Mouse (Mus musculus) CH12.LX (cell line): Measurements from ENCODE around the gene Vhl. TPM values are rescaled to one million over a fixed set of nuclear protein-coding genes. Genes with fewer than 3 reads are reported as not detected.

Experiments
- DNase-seq: peaks from one replicate; pipeline ENCODE4 v3.0.0-alpha.2; 2013; ENCODE audit errors: extremely low read depth
- H3K27ac ChIP-seq: 2 replicates; pipeline ENCODE4 v1.5.1; 2012; ENCODE audit warnings: low read depth, mild to moderate bottlenecking, control low read depth, moderate library complexity; ENCODE audit not compliant: insufficient read depth
- H3K27me3 ChIP-seq: replicated peaks from 2 replicates; pipeline ENCODE3; 2012; ENCODE audit warnings: inconsistent platforms
- H3K36me3 ChIP-seq, 2 experiments: replicated peaks in 1 of 2; 2 replicates each; pipeline versions ENCODE3 to v1.6.1; 2012; ENCODE audit warnings: inconsistent platforms in 1 of 2, low read length in 1 of 2, mild to moderate bottlenecking in 1 of 2, mixed read lengths in 1 of 2, moderate library complexity in 1 of 2; ENCODE audit not compliant: control insufficient read depth in 1 of 2, insufficient read depth in 1 of 2
- H3K4me1 ChIP-seq, 2 experiments: 2 replicates each; pipeline ENCODE4 v1.6.1; 2012; ENCODE audit warnings: inconsistent platforms in 1 of 2, moderate library complexity in 1 of 2; ENCODE audit not compliant: insufficient read depth in 2 of 2, control insufficient read depth in 1 of 2
- H3K4me2 ChIP-seq: 2 replicates; pipeline ENCODE4 v1.6.1; 2012; ENCODE audit warnings: low read depth, mild to moderate bottlenecking, control low read depth; ENCODE audit not compliant: poor library complexity, insufficient read depth, severe bottlenecking
- H3K4me3 ChIP-seq, 3 experiments: fragments of 150-350 bp in 1 of 3; sonication (generic) in 1 of 3; replicated peaks in 1 of 3; 2 replicates each; pipeline versions ENCODE3 to v1.5.1; 2011 to 2012; ENCODE audit warnings: low read depth in 2 of 3, low read length in 2 of 3, mild to moderate bottlenecking in 2 of 3, moderate library complexity in 2 of 3, control low read depth in 1 of 3, improper control_type of control experiment in 1 of 3, inconsistent platforms in 1 of 3, mixed read lengths in 1 of 3; ENCODE audit not compliant: poor library complexity in 1 of 3
- H3K79me2 ChIP-seq: replicated peaks from 2 replicates; pipeline ENCODE4 v1.6.1; 2012; ENCODE audit warnings: mild to moderate bottlenecking, moderate library complexity; ENCODE audit not compliant: control insufficient read depth, poor library complexity, insufficient read depth, severe bottlenecking; ENCODE audit errors: extremely low read depth
- H3K9ac ChIP-seq: 2 replicates; pipeline ENCODE4 v1.6.1; 2012; ENCODE audit warnings: low read depth, mild to moderate bottlenecking, control low read depth, moderate library complexity; ENCODE audit not compliant: insufficient read depth
- H3K9me3 ChIP-seq: replicated peaks from 2 replicates; pipeline ENCODE3; 2012; ENCODE audit warnings: low read length, inconsistent platforms, mixed read lengths
- CTCF ChIP-seq, 2 experiments: IDR thresholded peaks in 1 of 2; conservative IDR thresholded peaks in 1 of 2; 2 replicates each; pipeline ENCODE4 v1.5.1; 2011 to 2012; ENCODE audit warnings: low read depth in 2 of 2, low read length in 2 of 2, improper control_type of control experiment in 1 of 2, inconsistent platforms in 1 of 2, mild to moderate bottlenecking in 1 of 2, moderate library complexity in 1 of 2
- E2F4 ChIP-seq: IDR thresholded peaks from 2 replicates; pipeline ENCODE4 v1.6.1; 2011; ENCODE audit warnings: low read depth, low read length, improper control_type of control experiment; ENCODE audit not compliant: insufficient replicate concordance
- ELF1 ChIP-seq: IDR thresholded peaks from 2 replicates; pipeline ENCODE4 v1.6.1; 2014; ENCODE audit warnings: low read depth, mild to moderate bottlenecking, inconsistent platforms, low read length, improper control_type of control experiment
- GABPA ChIP-seq: IDR thresholded peaks from 2 replicates; pipeline ENCODE4 v1.6.1; 2012; ENCODE audit warnings: low read depth, low read length, improper control_type of control experiment, inconsistent platforms; ENCODE audit not compliant: insufficient replicate concordance
- HCFC1 ChIP-seq: IDR thresholded peaks from 2 replicates; pipeline ENCODE4 v1.6.1; 2012; ENCODE audit warnings: low read depth, mild to moderate bottlenecking, inconsistent platforms, low read length, improper control_type of control experiment
- JUN ChIP-seq: IDR thresholded peaks from 2 replicates; pipeline ENCODE4 v1.6.1; 2011; ENCODE audit warnings: low read depth, mild to moderate bottlenecking, low read length, improper control_type of control experiment, moderate library complexity; ENCODE audit not compliant: insufficient read depth
- KAT2A ChIP-seq: IDR thresholded peaks from 2 replicates; pipeline ENCODE4 v1.6.1; 2012; ENCODE audit warnings: low read length, improper control_type of control experiment, inconsistent platforms; ENCODE audit not compliant: insufficient replicate concordance
- MAZ ChIP-seq: IDR thresholded peaks from 2 replicates; pipeline ENCODE4 v1.6.1; 2012; ENCODE audit warnings: low read depth, mild to moderate bottlenecking, inconsistent platforms, low read length, improper control_type of control experiment, moderate library complexity
- MYC ChIP-seq: IDR thresholded peaks from 2 replicates; pipeline ENCODE4 v1.6.1; 2011; ENCODE audit warnings: low read depth, mild to moderate bottlenecking, improper control_type of control experiment, low read length
- NRF1 ChIP-seq: IDR thresholded peaks from 2 replicates; pipeline ENCODE4 v1.6.1; 2014; ENCODE audit warnings: low read depth, mild to moderate bottlenecking, inconsistent platforms, low read length, improper control_type of control experiment, moderate library complexity
- POLR2A ChIP-seq: IDR thresholded peaks from 2 replicates; pipeline ENCODE4 v1.6.1; 2011; ENCODE audit warnings: low read depth, mild to moderate bottlenecking, improper control_type of control experiment, low read length
- POLR2AphosphoS2 ChIP-seq: IDR thresholded peaks from 2 replicates; pipeline ENCODE4 v1.6.1; 2011; ENCODE audit warnings: low read depth, low read length, improper control_type of control experiment
- RAD21 ChIP-seq: IDR thresholded peaks from 2 replicates; pipeline ENCODE4 v1.6.1; 2011; ENCODE audit warnings: low read depth, mild to moderate bottlenecking, low read length, improper control_type of control experiment, moderate library complexity
- RCOR1 ChIP-seq: conservative IDR thresholded peaks from 2 replicates; pipeline ENCODE4 v1.6.1; 2012; ENCODE audit warnings: low read depth, mild to moderate bottlenecking, inconsistent platforms, low read length, improper control_type of control experiment
- SIN3A ChIP-seq: IDR thresholded peaks from 2 replicates; pipeline ENCODE4 v1.6.1; 2012; ENCODE audit warnings: low read length, improper control_type of control experiment, inconsistent platforms
- TCF12 ChIP-seq: IDR thresholded peaks from 2 replicates; pipeline ENCODE4 v1.6.1; 2014; ENCODE audit warnings: low read depth, mild to moderate bottlenecking, inconsistent platforms, low read length, improper control_type of control experiment
- UBTF ChIP-seq: IDR thresholded peaks from 2 replicates; pipeline ENCODE4 v1.6.1; 2012; ENCODE audit warnings: low read depth, mild to moderate bottlenecking, inconsistent platforms, low read length, improper control_type of control experiment, moderate library complexity
- USF1 ChIP-seq: IDR thresholded peaks from 2 replicates; pipeline ENCODE4 v1.6.1; 2014; ENCODE audit warnings: low read depth, mild to moderate bottlenecking, inconsistent platforms, low read length, improper control_type of control experiment
- ZC3H11A ChIP-seq: IDR thresholded peaks from 2 replicates; pipeline ENCODE4 v1.6.1; 2012; ENCODE audit warnings: low read depth, mild to moderate bottlenecking, inconsistent platforms, low read length, improper control_type of control experiment
- ZKSCAN1 ChIP-seq: IDR thresholded peaks from 2 replicates; pipeline ENCODE4 v1.6.1; 2012; ENCODE audit warnings: low read depth, inconsistent platforms, low read length, improper control_type of control experiment, borderline replicate concordance
- ZMIZ1 ChIP-seq: IDR thresholded peaks from 2 replicates; pipeline ENCODE4 v1.6.1; 2012; ENCODE audit warnings: low read depth, mild to moderate bottlenecking, inconsistent platforms, low read length, improper control_type of control experiment
- ZNF384 ChIP-seq: IDR thresholded peaks from 2 replicates; pipeline ENCODE4 v1.6.1; 2012; ENCODE audit warnings: low read depth, low read length, improper control_type of control experiment, inconsistent platforms
- dilution Hi-C: fragments of 300-500 bp; cut with MboI; formaldehyde crosslinking; loops from 2 replicates; pipeline ENCODE4 v1.14.3; 2020; ENCODE audit warnings: low sequenced_read_pairs; ENCODE audit not compliant: extremely low pct_unique_long_range_greater_than_20kb, extremely low pct_ligation_motif_present
- in situ Hi-C: fragments of 300-500 bp; cut with MboI; formaldehyde crosslinking; loops from 3 replicates; pipeline ENCODE4 v1.14.3; 2019; ENCODE audit warnings: low sequenced_read_pairs, low pct_ligation_motif_present, low pct_unique_long_range_greater_than_20kb, mixed read lengths
- polyA plus RNA-seq: library from polyadenylated mRNA; unstranded; fragments of >175 nt; gene quantifications from 2 replicates; pipeline ENCODE4 v1.2.1, GENCODE M21; 2012; ENCODE audit warnings: low read depth; ENCODE audit not compliant: insufficient read length
- total RNA-seq, 2 experiments: library from RNA; depleted of rRNA; stranded (reverse); fragments of 300-350 nt in 1 of 2; fragments of >200 nt in 1 of 2; gene quantifications; 2 replicates each; pipeline ENCODE4 v1.2.3; 2012 to 2014

The Vhl gene
- total and polyA plus RNA-seq, 3 experiments, result 14.2 to 36.6 (median 23.1) TPM

GRCm38 (mm10) chr6:113614152-113614551, 9.6 kb upstream of the Vhl start:
- TF ChIP-seq ZNF384 (no peak), USF1 (no peak), KAT2A (no peak), UBTF (no peak), JUN (no peak), MAZ (no peak), POLR2AphosphoS2 (no peak), ZMIZ1 (no peak), ZKSCAN1 (no peak), NRF1 (no peak), POLR2A (no peak)
- Histone ChIP-seq H3K79me2 (peaks cover 25% of the 10 kb centered on the region), H3K4me1 (peaks cover 0 to 21% of the 10 kb centered on the region in 2 experiments; a peak in 2 of 4 replicates), H3K9me3 (peaks cover 2% of the 10 kb centered on the region), H3K27ac (no peak overlapping the region), H3K4me2 (no peak overlapping the region), H3K4me3 (no peak overlapping the region), H3K9ac (no peak overlapping the region), H3K36me3 (peaks cover 44 to 94% of the 10 kb centered on the region in 2 experiments), H3K27me3 (no peaks in the 10 kb centered on the region)
- no peak for DNase-seq
- dilution Hi-C loops (no loop called here), in situ Hi-C loops (no loop called here)

- H3K79me2 ChIP-seq, result peaks cover 22% of the 10 kb centered on the region
- peaks cover 44 to 86% of the 10 kb centered on the region in 2 experiments for H3K36me3 ChIP-seq
- in situ Hi-C loops, result no loop called here
- H3K9me3 ChIP-seq, result peaks cover 2% of the 10 kb centered on the region
- dilution Hi-C loops, result no loop called here
- H3K27ac ChIP-seq, result no peak overlapping the region
- H3K4me1 ChIP-seq, result peaks cover 0 to 21% of the 10 kb centered on the region in 2 experiments; a peak in 2 of 4 replicates
- H3K27me3 ChIP-seq, result no peaks in the 10 kb centered on the region
- no peak overlapping the region for H3K4me2 ChIP-seq
- no peak overlapping the region for H3K4me3 ChIP-seq
- H3K9ac ChIP-seq, result no peak overlapping the region
- TF ChIP-seq CTCF (conservative IDR thresholded peaks at IDR 0.05 in 1 of 2, IDR thresholded peaks at IDR 0.05 in 1 of 2; ENCODE audit: low read depth in 2 of 2, low read length in 2 of 2) (no peak), MYC (no peak), RAD21 (no peak), ZMIZ1 (no peak), ELF1 (no peak), ZC3H11A (no peak), TCF12 (no peak), SIN3A (no peak), HCFC1 (no peak), E2F4 (no peak), GABPA (no peak), RCOR1 (no peak), UBTF (no peak), KAT2A (no peak)
- no peak for DNase-seq
Observed at GRCm38 (mm10) chr6:113614997-113615396, 8.8 kb upstream of the Vhl start.
